8 mouse cellular contexts compared by ENCODE assay signal in the genomic region with DNA sequence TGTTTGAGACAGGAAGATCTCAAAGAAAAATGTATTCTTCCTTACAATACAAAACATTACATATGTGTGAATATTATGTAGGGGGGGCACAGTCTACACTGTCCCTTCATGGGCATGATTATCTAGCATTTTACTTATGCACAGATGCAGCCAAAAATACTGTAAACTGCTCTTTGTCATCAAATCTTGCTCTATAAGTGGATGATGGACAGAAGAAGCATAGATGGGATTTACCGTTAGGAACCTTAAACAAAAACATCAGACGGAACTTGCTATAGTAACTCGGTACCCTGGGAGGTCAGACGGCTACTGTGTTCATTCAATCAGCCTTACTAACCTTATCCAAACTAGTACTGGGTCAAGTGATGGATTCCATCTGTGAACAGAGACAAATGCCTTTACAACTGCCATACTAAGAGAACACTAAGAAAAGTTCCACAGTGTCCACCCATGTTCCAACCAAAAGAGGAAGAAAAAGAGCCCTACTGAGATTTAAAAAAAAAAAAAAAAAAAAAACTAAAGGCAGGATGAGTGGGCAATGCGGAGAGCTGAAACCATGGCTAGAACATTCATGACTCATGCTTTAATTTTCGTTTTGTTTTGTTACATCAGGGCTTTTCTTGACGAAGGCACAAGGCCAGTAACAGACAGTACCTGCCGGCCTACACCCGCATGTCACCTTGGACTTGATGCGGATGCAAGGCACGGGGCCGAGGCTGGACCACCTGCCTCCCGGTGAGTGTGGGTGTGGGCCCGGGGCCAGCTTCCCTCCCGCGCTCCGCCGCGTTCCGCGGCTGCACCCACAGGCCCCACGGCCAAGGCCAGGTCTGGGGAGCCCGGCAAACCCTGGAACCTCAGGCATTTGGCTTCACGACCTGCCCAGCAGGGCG. TPM values are rescaled to one million over a fixed set of nuclear protein-coding genes. Genes with fewer than 3 reads are reported as not detected.
DNase-seq lines count a peak whose midpoint lies in the region; ATAC-seq and TF ChIP-seq lines count a peak whose summit lies in the region.

No protein-coding gene starts in this region.

- peak overlapping the region; percentile 77 for H3K27ac ChIP-seq in embryonic fibroblast, embryonic 13.5 days (ENCODE audit: insufficient read depth, low read length)
- peak overlapping the region; percentile 77 for H3K27ac ChIP-seq in liver, embryonic 12.5 days
- peak overlapping the region; percentile 82 for H3K27ac ChIP-seq in stomach, embryonic 15.5 days

- no peaks in the 10 kb centered on the region for H3K9me3 ChIP-seq in liver, embryonic 12.5 days (replicated peaks)
- H3K9me3 ChIP-seq in stomach, embryonic 15.5 days: no peaks in the 10 kb centered on the region

- H3K36me3 ChIP-seq in liver, embryonic 12.5 days: no peaks in the 10 kb centered on the region
- no peaks in the 10 kb centered on the region for H3K36me3 ChIP-seq in stomach, embryonic 15.5 days

- no peaks in the 10 kb centered on the region for H3K27me3 ChIP-seq in liver, embryonic 12.5 days (replicated peaks)
- no peaks in the 10 kb centered on the region for H3K27me3 ChIP-seq in stomach, embryonic 15.5 days (replicated peaks)

- H3K4me1 ChIP-seq in embryonic fibroblast, embryonic 13.5 days (ENCODE audit: control insufficient read depth, insufficient read depth, low read length): peaks cover 9% of the 10 kb centered on the region
- H3K4me1 ChIP-seq in liver, embryonic 12.5 days: peaks cover 21% of the 10 kb centered on the region
- H3K4me1 ChIP-seq in stomach, embryonic 15.5 days: peaks cover 7% of the 10 kb centered on the region; the same call in 1 of the 2 replicates

- peak overlapping the region; percentile 91 for H3K4me3 ChIP-seq in embryonic fibroblast, embryonic 13.5 days (ENCODE audit: insufficient read depth, low read length)
- H3K4me3 ChIP-seq in liver, embryonic 12.5 days: peak overlapping the region; percentile 91
- H3K4me3 ChIP-seq in stomach, embryonic 15.5 days (replicated peaks): peak overlapping the region; percentile 65

- peak; percentile 28 for DNase-seq in cerebellum, adult 9-11 months
- peak; percentile 48 for DNase-seq in 3T3-L1 (ENCODE audit: low read depth, low spot score)
- DNase-seq in thymus, postnatal 0 days (ENCODE audit: low spot score): no peak
- DNase-seq in cerebellum, postnatal 36 days: no peak

- no peak; the same call in 1 of the 2 replicates for ATAC-seq in cerebellum, adult (ENCODE audit: insufficient number of reproducible peaks, low FRiP score, low TSS enrichment)
- ATAC-seq in liver, embryonic 12.5 days: peak; percentile 62
- peak; percentile 55; the same call in 1 of the 2 replicates for ATAC-seq in stomach, embryonic 15.5 days (ENCODE audit: insufficient read depth, low FRiP score, low read depth)

- TF ChIP-seq POLR2A in embryonic fibroblast, embryonic 13.5 days (IDR thresholded peaks at IDR 0.05; ENCODE audit: low read depth, low read length): no peak

- peak overlapping the region; percentile 89 for H3K4me2 ChIP-seq in liver, embryonic 12.5 days
- H3K4me2 ChIP-seq in stomach, embryonic 15.5 days: peak overlapping the region; percentile 58

- no peak for TF ChIP-seq CTCF in embryonic fibroblast, embryonic 13.5 days (IDR thresholded peaks at IDR 0.05; ENCODE audit: borderline replicate concordance, insufficient read depth, low read length)

- peak overlapping the region; percentile 89 for H3K9ac ChIP-seq in liver, embryonic 12.5 days
- peak overlapping the region; percentile 53 for H3K9ac ChIP-seq in stomach, embryonic 15.5 days

- 4% methylated on average over 25 of the region's 25 CpGs for WGBS in liver, embryonic 12.5 days (ENCODE audit: insufficient replicate concordance)
- under 1% methylated on average over 25 of the region's 25 CpGs for WGBS in stomach, embryonic 15.5 days

RNA-seq across cellular contexts. Expression of a gene that starts 0.6 kb away (rescaled TPM):
- 90.8 and 92.8 TPM in 2 replicates for polyA plus RNA-seq in embryonic fibroblast, embryonic 13.5 days (2011; ENCODE audit: insufficient read length, low read depth, missing spikeins)
- 29.8 and 33.5 TPM in 2 replicates for polyA plus RNA-seq in liver, embryonic 12.5 days (2016; fragmentation: Nextera tagmentation; extraction: Ambion mirVana)
- 94.8 and 97.5 TPM in 2 replicates for polyA plus RNA-seq in stomach, embryonic 15.5 days (2015; fragmentation: Nextera tagmentation; extraction: Ambion mirVana)
- 58.6 and 66.6 TPM in 2 replicates for polyA plus RNA-seq in thymus, postnatal 0 days (2015; fragmentation: Nextera tagmentation; extraction: Ambion mirVana)

Comparison
In these comparisons a context has a peak if more than half of its experiments do, and no peak if none do; other contexts are left out.
1. DNase-seq: peak in cerebellum, adult 9-11 months (single experiment) and 3T3-L1 (single experiment); none in thymus, postnatal 0 days (single experiment) and cerebellum, postnatal 36 days (0 of 2).
2. Peak in every context shown above with its lines, with median percentiles within 50 percentile points of each other: H3K27ac ChIP-seq and H3K4me3 ChIP-seq.